Mouse (Mus musculus) adrenal gland, adult (tissue): ENCODE measurements around the gene Cln5.

Experiments
- DNase-seq, 2 experiments: peaks; one replicate each; pipeline ENCODE4 v3.0.0; 2022 to 2023; ENCODE audit warnings: low spot score in 1 of 2; ENCODE audit not compliant: inconsistent age in 2 of 2

Gene Cln5

GRCm38 (mm10) chr14:103069864-103070611, at the start of gene Cln5:
TSS of gene Cln5 (plus strand) at chr14:103070216.
- peak; percentile 98 for DNase-seq

GRCm38 (mm10) chr14:103029203-103029602, 40.8 kb upstream of the Cln5 start:
- no peak for DNase-seq

GRCm38 (mm10) chr14:103033271-103033823, 36.7 kb upstream of the Cln5 start:
- DNase-seq: peak; percentile 60 to 85

- DNase-seq: no peak
Measured at GRCm38 (mm10) chr14:103034076-103034475, 35.9 kb upstream of the Cln5 start.

GRCm38 (mm10) chr14:103037016-103037415, 33.0 kb upstream of the Cln5 start:
- no peak for DNase-seq

GRCm38 (mm10) chr14:103046677-103047076, 23.3 kb upstream of the Cln5 start, which contains the start of gene Acod1:
TSS of gene Acod1 (plus strand) at chr14:103046977.
- no peak for DNase-seq

GRCm38 (mm10) chr14:103048292-103049086, 21.5 kb upstream of the Cln5 start:
- DNase-seq: no peak

GRCm38 (mm10) chr14:103051159-103051769, 18.8 kb upstream of the Cln5 start:
- DNase-seq: peak; percentile 85 to 95

GRCm38 (mm10) chr14:103054731-103055130, 15.3 kb upstream of the Cln5 start:
- no peak for DNase-seq

GRCm38 (mm10) chr14:103056601-103057000, 13.4 kb upstream of the Cln5 start:
- no peak for DNase-seq

GRCm38 (mm10) chr14:103058998-103059397, 11.0 kb upstream of the Cln5 start:
- no peak for DNase-seq

- DNase-seq: no peak
Measured at GRCm38 (mm10) chr14:103059495-103059894, 10.5 kb upstream of the Cln5 start.

GRCm38 (mm10) chr14:103065294-103066167, 4.5 kb upstream of the Cln5 start:
- peak; percentile 65 to 93 for DNase-seq

- DNase-seq: no peak
Measured at GRCm38 (mm10) chr14:103069465-103069863, 552 bp upstream of the Cln5 start.

- DNase-seq: no peak
Measured at GRCm38 (mm10) chr14:103070790-103071189, 774 bp downstream of the Cln5 start.

- no peak for DNase-seq
Measured at GRCm38 (mm10) chr14:103071471-103071870, 1.5 kb downstream of the Cln5 start.

GRCm38 (mm10) chr14:103072731-103073130, 2.7 kb downstream of the Cln5 start:
- no peak for DNase-seq

- no peak for DNase-seq
Measured at GRCm38 (mm10) chr14:103073825-103074224, 3.8 kb downstream of the Cln5 start.

- no peak for DNase-seq
Measured at GRCm38 (mm10) chr14:103075166-103075565, 5.2 kb downstream of the Cln5 start.

- no peak for DNase-seq
Measured at GRCm38 (mm10) chr14:103077272-103078005, 7.4 kb downstream of the Cln5 start.
